Mouse (Mus musculus): ENCODE data around the gene Krt34. TPM values are rescaled to one million over a fixed set of nuclear protein-coding genes. Genes with fewer than 3 reads are reported as not detected.

The Krt34 gene
- total RNA-seq, 2 experiments from 2014 or later = not detected

- peak; percentile 69 to 73 for DNase-seq (ENCODE audit: low spot score in 2 of 2)
Measured at GRCm38 (mm10) chr11:100004846-100005245, 36.5 kb downstream of the Krt34 start.

GRCm38 (mm10) chr11:99999091-99999490, 42.3 kb downstream of the Krt34 start:
- DNase-seq (ENCODE audit: low spot score in 2 of 2) = no peak

- no peak for DNase-seq (ENCODE audit: low spot score in 2 of 2)
Measured at GRCm38 (mm10) chr11:99994384-99994661, 47.0 kb downstream of the Krt34 start.

DNA sequence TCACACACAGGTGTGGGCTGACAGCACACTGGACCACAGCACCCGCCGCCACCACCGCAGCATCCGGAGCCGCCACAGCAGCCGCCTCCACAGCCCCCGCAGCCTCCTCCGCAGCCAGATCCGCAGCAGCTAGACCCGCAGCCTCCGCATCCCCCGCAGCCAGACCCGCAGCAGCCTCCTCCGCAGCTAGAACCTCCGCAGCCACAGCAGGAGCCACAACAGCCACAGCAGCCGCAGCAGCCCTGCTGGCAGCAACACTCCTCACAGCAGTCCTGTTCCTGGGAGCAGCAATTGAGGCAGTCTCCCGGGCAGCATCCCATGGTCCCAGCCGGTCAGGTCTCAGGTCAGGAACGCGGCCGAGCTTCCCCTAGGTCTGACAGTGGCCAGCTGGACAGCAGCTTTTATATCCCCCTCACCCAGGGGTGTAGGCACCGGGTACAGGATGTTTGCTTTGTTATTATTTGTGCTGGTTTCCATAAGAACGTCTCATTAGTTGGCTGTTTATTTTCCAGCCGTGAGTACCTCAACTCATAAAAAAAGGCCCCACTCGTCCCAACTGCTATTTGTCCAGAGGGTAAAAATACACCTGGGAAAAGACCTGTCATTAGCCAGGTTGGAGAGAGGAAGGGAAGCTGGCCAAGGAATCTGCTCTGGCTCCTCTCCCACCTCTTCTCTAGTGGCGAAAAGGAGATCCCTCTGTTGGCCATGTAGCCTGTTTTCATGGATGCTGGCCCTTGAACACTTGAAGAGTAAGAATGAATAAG, 47.6 kb downstream of the Krt34 start, which contains the start of gene Krtap17-1:
Gene Krtap17-1, minus strand, starts transcription at position 375 of the 764 bp plus-strand sequence.
- no peak for DNase-seq (ENCODE audit: low spot score in 2 of 2)

GRCm38 (mm10) chr11:99990571-99990970, 50.8 kb downstream of the Krt34 start:
- no peak for DNase-seq (ENCODE audit: low spot score in 2 of 2)

- no peak for DNase-seq (ENCODE audit: low spot score in 2 of 2)
Measured at GRCm38 (mm10) chr11:99989881-99990405, 51.4 kb downstream of the Krt34 start.

- no peak for DNase-seq (ENCODE audit: low spot score in 2 of 2)
Measured at GRCm38 (mm10) chr11:99988530-99988929, 52.8 kb downstream of the Krt34 start.

Other genes with a start within 250 kb of the Krt34 start
- gene Gm11596, start 248.1 kb downstream of the Krt34 start, total RNA-seq (2021) = not detected
- gene Gm11569, start 242.6 kb downstream of the Krt34 start, total RNA-seq (2021) = not detected
- gene Gm11554, start 237.1 kb downstream of the Krt34 start, total RNA-seq (2021) = not detected
- not detected for gene Krtap4-13, start 231.7 kb downstream of the Krt34 start, total RNA-seq (2021)
- not detected for gene Gm11564, start 225.9 kb downstream of the Krt34 start, total RNA-seq (2021)
- not detected for gene 2300003K06Rik, start 203.5 kb downstream of the Krt34 start, total RNA-seq (2021)
- gene Krtap4-16, start 189.9 kb downstream of the Krt34 start, total RNA-seq (2021) = not detected
- not detected for gene Gm11568, start 183.6 kb downstream of the Krt34 start, total RNA-seq (2021)
- gene Gm11559, start 177.1 kb downstream of the Krt34 start, total RNA-seq (2021) = not detected
- gene Krtap9-1, start 168.2 kb downstream of the Krt34 start, total RNA-seq (2021) = not detected
- gene Gm11567, start 162.4 kb downstream of the Krt34 start, total RNA-seq (2021) = not detected
- not detected for gene Krtap31-1, start 133.6 kb downstream of the Krt34 start, total RNA-seq (2021)
- not detected for gene Gm11565, start 126.8 kb downstream of the Krt34 start, total RNA-seq (2021)
- not detected for gene Krtap31-2, start 105.3 kb downstream of the Krt34 start, total RNA-seq (2021)
- not detected for gene Krtap9-5, start 93.1 kb downstream of the Krt34 start, total RNA-seq (2021)
- gene Krtap29-1, start 62.5 kb downstream of the Krt34 start, total RNA-seq (2021) = not detected
- gene Krtap16-1, start 55.0 kb downstream of the Krt34 start, total RNA-seq (2021) = not detected
- gene Krtap17-1, start 47.6 kb downstream of the Krt34 start, total RNA-seq (2021) = not detected
- gene Krt33a, start 25.3 kb downstream of the Krt34 start, total RNA-seq (2021) = not detected
- gene Krt33b, start 11.7 kb downstream of the Krt34 start, total RNA-seq (2021) = not detected
- gene Krt31, start 9.0 kb upstream of the Krt34 start, total RNA-seq (2021) = not detected
- gene Krt32, start 46.7 kb upstream of the Krt34 start, total RNA-seq (2021) = not detected
- gene Krt35, start 54.7 kb upstream of the Krt34 start, total RNA-seq (2021) = not detected
- gene Krt36, start 64.1 kb upstream of the Krt34 start, total RNA-seq (2021) = not detected
- not detected for gene Krt13, start 80.0 kb upstream of the Krt34 start, total RNA-seq (2021)
- 1 to 10 TPM; 1.1 to 1.5 TPM for gene Krt15, start 94.4 kb upstream of the Krt34 start, total RNA-seq (2021)
- 1 to 10 TPM in 1 of 2 experiments, under 1 TPM in 1; 0.64 to 1.0 TPM for gene Krt19, start 107.1 kb upstream of the Krt34 start, total RNA-seq (2021)
- gene Krt9, start 151.7 kb upstream of the Krt34 start, total RNA-seq (2021) = 1 to 10 TPM; 1.1 to 1.2 TPM
- under 1 TPM in 1 of 2 experiments, not detected in 1; 0.43 TPM for gene Krt14, start 166.0 kb upstream of the Krt34 start, total RNA-seq (2021)
- not detected for gene Krt16, start 207.3 kb upstream of the Krt34 start, total RNA-seq (2021)
- not detected for gene Krt17, start 219.5 kb upstream of the Krt34 start, total RNA-seq (2021)
- gene Krt42, start 228.3 kb upstream of the Krt34 start, total RNA-seq (2021) = not detected